Mouse (Mus musculus) MEL (cell line): ENCODE measurements around the gene Timm17a.

ENCODE experiments used
- CHD1 ChIP-seq: IDR thresholded peaks from 2 replicates; pipeline ENCODE4 v1.6.1; 2012; ENCODE audit warnings: low read depth, mild to moderate bottlenecking, inconsistent platforms, low read length, improper control_type of control experiment
- CHD2 ChIP-seq: IDR thresholded peaks from 2 replicates; pipeline ENCODE4 v1.6.1; 2011; ENCODE audit warnings: low read length, improper control_type of control experiment
- MYC ChIP-seq: IDR thresholded peaks from 2 replicates; pipeline ENCODE4 v1.6.1; 2011; ENCODE audit warnings: low read depth, mild to moderate bottlenecking, low read length, improper control_type of control experiment, moderate library complexity

DNA sequence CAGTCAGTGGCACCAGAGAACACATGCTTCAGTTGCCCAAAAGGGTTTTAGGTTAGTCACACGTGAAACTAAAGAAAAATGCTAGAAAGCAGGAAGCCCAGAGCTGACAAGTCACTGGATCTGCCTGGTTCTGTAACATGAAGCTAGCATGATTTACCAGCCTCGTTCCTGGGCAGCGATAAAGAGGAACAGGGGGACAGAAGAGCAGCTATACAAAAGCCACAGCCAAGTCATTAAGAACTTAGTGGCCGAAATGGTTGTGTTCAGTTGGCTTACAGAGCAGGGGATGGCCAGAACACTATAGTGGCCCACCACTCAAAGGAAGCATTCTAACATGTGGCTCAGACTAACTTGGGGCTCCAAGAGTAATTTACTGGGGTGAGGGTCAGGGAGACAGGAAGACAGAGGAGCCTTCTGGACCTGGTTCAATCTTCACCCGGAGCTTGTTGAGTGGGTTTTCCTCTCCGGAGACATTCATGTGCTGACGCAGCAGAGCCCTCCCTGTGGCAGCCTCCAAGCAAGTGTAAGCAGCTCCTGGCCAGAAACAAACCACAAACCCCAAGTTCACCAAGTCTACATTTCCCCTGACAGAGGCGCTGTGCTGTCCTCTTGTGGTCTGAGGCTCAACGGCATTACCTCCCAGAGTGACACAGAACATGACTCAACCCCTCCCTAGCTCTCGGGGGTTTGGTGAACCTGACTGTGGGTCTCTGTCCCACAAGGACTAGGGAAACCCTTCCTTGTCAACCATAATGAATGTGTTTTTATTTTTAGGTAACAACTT is 45.7 kb downstream of the Timm17a start:
- TF ChIP-seq CHD2 (no peak), MYC (no peak), CHD1 (no peak)
